Mouse (Mus musculus) left cerebral cortex, postnatal 10 days (tissue): ENCODE data around the gene Cylc2. TPM values are rescaled to one million over a fixed set of nuclear protein-coding genes. Genes with fewer than 3 reads are reported as not detected.

Experiments used
- DNase-seq, 2 experiments: peaks; one replicate each; pipeline ENCODE4 v3.0.0; 2021 to 2022; ENCODE audit warnings: low spot score in 2 of 2, mixed read lengths in 1 of 2; ENCODE audit errors: extremely low spot score in 1 of 2
- intact Hi-C: fragments of 180-260 bp; cut with DNase I; formaldehyde crosslinking; loops from one replicate; pipeline ENCODE4 v1.15.1; 2025
- total RNA-seq, 2 experiments: library from RNA; stranded (reverse); gene quantifications; 2 replicates each; pipeline ENCODE4 v1.2.3; 2021

Cylc2 gene
- total RNA-seq = not detected

GRCm38 (mm10) chr4:51216378-51216777 is at the start of gene Cylc2:
Gene Cylc2 (plus strand): TSS chr4:51216678.
- intact Hi-C loops = no loop called here
- no peak for DNase-seq
